Mouse (Mus musculus) liver, embryonic 14.5 days (tissue): ENCODE results near the gene Scgb1a1. TPM values are rescaled to one million over a fixed set of nuclear protein-coding genes. Genes with fewer than 3 reads are reported as not detected.

Source experiments
- ATAC-seq: fragments of 200-750 bp; cut with Nextera tagmentation; 2 replicates; pipeline ENCODE4 v1.8.0; 2017; ENCODE audit warnings: moderate number of reproducible peaks, mild to moderate bottlenecking, moderate library complexity; ENCODE audit not compliant: insufficient read depth
- DNase-seq, 3 experiments: peaks; one replicate each; pipeline ENCODE4 v3.0.0-alpha.2; 2012 to 2013; ENCODE audit warnings: low read depth in 3 of 3, low spot score in 3 of 3
- H3K27ac ChIP-seq: fragments of 300-500 bp; sonication (generic); 2 replicates; pipeline ENCODE4 v1.5.1; 2014; ENCODE audit warnings: moderate library complexity, mild to moderate bottlenecking, control low read depth, inconsistent platforms
- H3K27me3 ChIP-seq: fragments of 300-500 bp; sonication (generic); 2 replicates; pipeline ENCODE4 v1.6.1; 2014; ENCODE audit warnings: mild to moderate bottlenecking, low read length, moderate library complexity; ENCODE audit not compliant: control insufficient read depth, insufficient read depth
- H3K36me3 ChIP-seq: fragments of 300-500 bp; sonication (generic); replicated peaks from 2 replicates; pipeline ENCODE4 v1.6.1; 2014; ENCODE audit warnings: low read depth; ENCODE audit not compliant: control insufficient read depth, insufficient read depth
- H3K4me1 ChIP-seq, 2 experiments: fragments of 200-500 bp in 1 of 2; fragments of 300-500 bp in 1 of 2; sonication (generic) in 1 of 2; replicated peaks; 2 replicates each; pipeline ENCODE4 v1.6.1; 2012 to 2014; ENCODE audit warnings: antibody characterized with exemption in 1 of 2, inconsistent platforms in 1 of 2, low read length in 1 of 2; ENCODE audit not compliant: control insufficient read depth in 2 of 2, insufficient read depth in 2 of 2
- H3K4me2 ChIP-seq: fragments of 300-500 bp; sonication (generic); 2 replicates; pipeline ENCODE4 v1.6.1; 2014; ENCODE audit warnings: low read depth, mild to moderate bottlenecking, control low read depth, moderate library complexity
- H3K4me3 ChIP-seq, 2 experiments: fragments of 200-500 bp in 1 of 2; fragments of 300-500 bp in 1 of 2; sonication (generic) in 1 of 2; 2 replicates each; pipeline ENCODE4 v1.5.1; 2012 to 2014; ENCODE audit warnings: low read depth in 2 of 2, low read length in 2 of 2, mild to moderate bottlenecking in 2 of 2, control low read depth in 1 of 2, inconsistent platforms in 1 of 2, moderate library complexity in 1 of 2; ENCODE audit not compliant: insufficient read depth in 1 of 2
- H3K9ac ChIP-seq: fragments of 300-500 bp; sonication (generic); replicated peaks from 2 replicates; pipeline ENCODE4 v1.6.1; 2014; ENCODE audit warnings: mild to moderate bottlenecking, control low read depth, moderate library complexity
- H3K9me3 ChIP-seq: fragments of 300-500 bp; sonication (generic); 2 replicates; pipeline ENCODE4 v1.6.1; 2016; ENCODE audit warnings: low read length, mixed read lengths; ENCODE audit not compliant: control insufficient read depth
- CTCF ChIP-seq: IDR thresholded peaks from 2 replicates; pipeline ENCODE4 v1.5.1; 2016; ENCODE audit warnings: antibody characterized with exemption, low read depth, control low read depth
- EP300 ChIP-seq: IDR thresholded peaks from 2 replicates; pipeline ENCODE4 v1.6.1; 2016; ENCODE audit warnings: antibody characterized with exemption, low read depth
- WGBS: fragments of 180-500 bp; shearing (Covaris S2); extraction: QIAGEN DNeasy Blood & Tissue Kit; methylation state at CpG from one replicate; pipeline ENCODE4 v1.1.7; 2014; ENCODE audit not compliant: insufficient replicate concordance; 5-methylcytosine and 5-hydroxymethylcytosine counted together
- polyA plus RNA-seq, 2 experiments: library from polyadenylated mRNA; depleted of rRNA in 1 of 2; stranded (reverse) in 1 of 2; unstranded in 1 of 2; fragments of >200 nt; fragmentation: Nextera tagmentation in 1 of 2; extraction: Ambion mirVana in 1 of 2; gene quantifications; 2 replicates each; pipeline versions ENCODE4 v1.2.1 to v1.2.3; 2012 to 2014

The Scgb1a1 gene
- polyA plus RNA-seq, 2 experiments: not detected

GRCm38 (mm10) chr19:9079916-9080315, 7.8 kb downstream of the Scgb1a1 start:
- H3K4me3 ChIP-seq: no peak overlapping the region
- no peak for DNase-seq
- 39% methylated on average over 7 of the region's 7 CpGs for WGBS
- H3K4me1 ChIP-seq: peaks cover 0 to 5% of the 10 kb centered on the region in 2 experiments; a peak in 2 of 4 replicates
- no peaks in the 10 kb centered on the region for H3K36me3 ChIP-seq
- no peak for ATAC-seq
- no peak for TF ChIP-seq EP300
- no peak for TF ChIP-seq CTCF
- no peak overlapping the region for H3K27ac ChIP-seq
- H3K4me2 ChIP-seq: no peak overlapping the region
- H3K9me3 ChIP-seq: no peaks in the 10 kb centered on the region
- no peak overlapping the region for H3K9ac ChIP-seq
- no peaks in the 10 kb centered on the region for H3K27me3 ChIP-seq

GRCm38 (mm10) chr19:9076982-9077660, 10.6 kb downstream of the Scgb1a1 start:
- TF ChIP-seq EP300 (no peak), CTCF (no peak)
- Histone ChIP-seq H3K27ac (no peak overlapping the region), H3K4me1 (peaks cover 0 to 8% of the 10 kb centered on the region in 2 experiments; a peak in 2 of 4 replicates), H3K4me2 (no peak overlapping the region), H3K9me3 (no peaks in the 10 kb centered on the region), H3K9ac (no peak overlapping the region), H3K36me3 (no peaks in the 10 kb centered on the region), H3K4me3 (no peak overlapping the region), H3K27me3 (no peaks in the 10 kb centered on the region)
- 46% methylated on average over 4 of the region's 4 CpGs for WGBS
- DNase-seq (no peak), ATAC-seq (no peak)

DNA sequence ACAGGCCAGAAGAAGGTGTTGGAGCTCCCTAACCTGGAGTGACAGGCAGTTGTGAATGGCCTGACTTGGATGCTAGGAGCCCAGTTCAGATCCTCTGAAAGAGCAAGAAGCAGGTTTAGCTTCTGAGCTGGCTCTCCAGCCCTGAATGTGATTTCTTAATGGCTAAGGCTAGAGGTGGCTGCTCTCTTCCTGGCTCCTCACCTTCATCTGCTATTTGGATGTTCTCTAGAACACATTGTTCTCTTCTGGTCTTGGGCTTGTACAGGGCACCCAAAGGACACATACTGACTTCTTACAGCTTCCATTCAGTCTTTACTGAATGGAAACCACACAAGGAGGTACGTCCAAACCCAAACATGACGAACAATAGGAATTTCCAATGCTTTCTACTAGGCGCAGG, 11.7 kb downstream of the Scgb1a1 start:
- H3K4me1 ChIP-seq: peaks cover 0 to 8% of the 10 kb centered on the region in 2 experiments; a peak in 1 of 4 replicates
- DNase-seq: no peak
- WGBS: 78% methylated on average over 3 of the region's 3 CpGs
- H3K4me3 ChIP-seq: no peak overlapping the region
- H3K36me3 ChIP-seq: no peaks in the 10 kb centered on the region
- H3K9ac ChIP-seq: no peak overlapping the region
- no peak for ATAC-seq
- H3K4me2 ChIP-seq: no peak overlapping the region
- H3K27ac ChIP-seq: no peak overlapping the region
- no peak for TF ChIP-seq EP300
- no peak for TF ChIP-seq CTCF
- H3K9me3 ChIP-seq: no peaks in the 10 kb centered on the region
- H3K27me3 ChIP-seq: no peaks in the 10 kb centered on the region

DNA sequence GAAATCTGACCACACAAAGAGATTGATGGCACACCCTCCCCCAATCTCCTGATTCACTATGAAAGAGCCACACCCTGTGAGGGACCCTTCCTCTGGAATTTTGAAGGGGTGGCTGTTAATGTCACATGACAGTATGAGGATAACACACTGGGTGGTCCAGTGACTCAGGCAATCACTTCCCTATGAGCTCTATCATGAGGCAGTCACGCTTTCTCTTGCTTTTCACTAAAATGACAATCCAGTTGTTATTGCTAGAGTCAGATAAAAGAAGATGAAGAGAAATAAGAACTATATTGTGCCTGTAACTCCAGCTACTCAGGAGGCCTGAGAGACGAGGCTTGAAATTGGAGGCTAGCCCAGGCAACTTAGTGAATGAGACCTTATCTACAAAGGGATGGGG, 12.2 kb downstream of the Scgb1a1 start:
- Histone ChIP-seq H3K9me3 (no peaks in the 10 kb centered on the region), H3K27me3 (no peaks in the 10 kb centered on the region), H3K4me2 (no peak overlapping the region), H3K9ac (no peak overlapping the region), H3K4me3 (no peak overlapping the region), H3K36me3 (no peaks in the 10 kb centered on the region), H3K27ac (no peak overlapping the region), H3K4me1 (peaks cover 0 to 13% of the 10 kb centered on the region in 2 experiments; a peak in 2 of 4 replicates)
- 53% methylated on average over 2 of the region's 2 CpGs for WGBS
- no peak for ATAC-seq
- no peak for DNase-seq
- TF ChIP-seq EP300 (no peak), CTCF (no peak)

GRCm38 (mm10) chr19:9074424-9074823, 13.3 kb downstream of the Scgb1a1 start:
- 43% methylated on average over 4 of the region's 4 CpGs for WGBS

More at GRCm38 (mm10) chr19:9074424-9074823, 13.3 kb downstream of the Scgb1a1 start:
- Histone ChIP-seq H3K4me2 (no peak overlapping the region), H3K27ac (no peak overlapping the region), H3K27me3 (no peaks in the 10 kb centered on the region), H3K4me3 (no peak overlapping the region), H3K36me3 (no peaks in the 10 kb centered on the region), H3K9me3 (no peaks in the 10 kb centered on the region), H3K9ac (no peak overlapping the region), H3K4me1 (peaks cover 0 to 15% of the 10 kb centered on the region in 2 experiments; a peak in 2 of 4 replicates)
- TF ChIP-seq EP300 (no peak), CTCF (no peak)
- no peak for ATAC-seq
- no peak for DNase-seq
